Comparison of ENCODE assay signal across 8 mouse cellular contexts in genomic region chrX:73914827-73915703, GRCm38 (mm10). TPM values are rescaled to one million over a fixed set of nuclear protein-coding genes. Genes with fewer than 3 reads are reported as not detected.
A peak's percentile ranks its signal among the peaks of the same experiment; 100 is the strongest.
DNase-seq lines count a peak whose midpoint lies in the region; ATAC-seq and TF ChIP-seq lines count a peak whose summit lies in the region.

No protein-coding gene starts in this region.

- no peaks in the 10 kb centered on the region for H3K4me1 ChIP-seq in embryonic facial prominence, embryonic 13.5 days
- H3K4me1 ChIP-seq in kidney, adult 2 months (ENCODE audit: control insufficient read depth, insufficient read depth, low read length) = peaks cover 5% of the 10 kb centered on the region; the same call in 1 of the 2 replicates
- H3K4me1 ChIP-seq in limb, embryonic 12.5 days (replicated peaks) = 0 out of 2 replicates have a peak, but pooled peaks cover 3% of the 10 kb centered on the region
- peaks cover 2% of the 10 kb centered on the region; the same call in 1 of the 2 replicates for H3K4me1 ChIP-seq in midbrain, embryonic 15.5 days

- 25% methylated on average over 31 of the region's 31 CpGs for WGBS in embryonic facial prominence, embryonic 13.5 days
- WGBS in kidney, adult 2 months = 9% methylated on average over 31 of the region's 31 CpGs
- WGBS in limb, embryonic 12.5 days = 31% methylated on average over 31 of the region's 31 CpGs
- WGBS in midbrain, embryonic 15.5 days = 28% methylated on average over 31 of the region's 31 CpGs

- H3K27me3 ChIP-seq in embryonic facial prominence, embryonic 13.5 days = peaks cover 13% of the 10 kb centered on the region
- no peaks in the 10 kb centered on the region for H3K27me3 ChIP-seq in kidney, adult 2 months (replicated peaks; ENCODE audit: control insufficient read depth, insufficient read depth, low read length)
- H3K27me3 ChIP-seq in limb, embryonic 12.5 days = peaks cover 16% of the 10 kb centered on the region
- no peaks in the 10 kb centered on the region for H3K27me3 ChIP-seq in midbrain, embryonic 15.5 days (replicated peaks)

- H3K9me3 ChIP-seq in embryonic facial prominence, embryonic 13.5 days = no peaks in the 10 kb centered on the region
- no peaks in the 10 kb centered on the region for H3K9me3 ChIP-seq in limb, embryonic 12.5 days
- H3K9me3 ChIP-seq in midbrain, embryonic 15.5 days = no peaks in the 10 kb centered on the region

- peak; percentile 41 for TF ChIP-seq CTCF in kidney, adult 2 months (conservative IDR thresholded peaks at IDR 0.05; ENCODE audit: insufficient read depth, insufficient read length, low read depth, low read length)

- ATAC-seq in embryonic facial prominence, embryonic 13.5 days (ENCODE audit: insufficient number of reproducible peaks, insufficient read depth, low FRiP score, low TSS enrichment, low read depth) = peak; percentile 93
- ATAC-seq in limb, embryonic 12.5 days (ENCODE audit: insufficient number of reproducible peaks, insufficient read depth, low FRiP score, low TSS enrichment, low read depth) = peak; percentile 96
- peak; percentile 98 for ATAC-seq in midbrain, embryonic 15.5 days (replicated peaks)

- H3K4me3 ChIP-seq in embryonic facial prominence, embryonic 13.5 days = peak overlapping the region; percentile 20
- H3K4me3 ChIP-seq in kidney, adult 2 months (ENCODE audit: insufficient read depth, low read depth, low read length) = peak overlapping the region; percentile 36
- H3K4me3 ChIP-seq in limb, embryonic 12.5 days (replicated peaks) = 0 out of 2 replicates have a peak overlapping the region, but pooled peaks have one; percentile 21
- H3K4me3 ChIP-seq in midbrain, embryonic 15.5 days = peak overlapping the region; percentile 25

- no peak overlapping the region for H3K9ac ChIP-seq in embryonic facial prominence, embryonic 13.5 days
- no peak overlapping the region for H3K9ac ChIP-seq in limb, embryonic 12.5 days (replicated peaks)
- peak overlapping the region; percentile 38; the same call in 1 of the 2 replicates for H3K9ac ChIP-seq in midbrain, embryonic 15.5 days

- H3K36me3 ChIP-seq in embryonic facial prominence, embryonic 13.5 days = peaks cover 18% of the 10 kb centered on the region
- no peaks in the 10 kb centered on the region for H3K36me3 ChIP-seq in kidney, adult 2 months (ENCODE audit: control insufficient read depth, insufficient read depth, low read length)
- peaks cover 30% of the 10 kb centered on the region for H3K36me3 ChIP-seq in limb, embryonic 12.5 days
- H3K36me3 ChIP-seq in midbrain, embryonic 15.5 days (replicated peaks) = no peaks in the 10 kb centered on the region

- H3K4me2 ChIP-seq in embryonic facial prominence, embryonic 13.5 days = peak overlapping the region; percentile 50
- H3K4me2 ChIP-seq in limb, embryonic 12.5 days = peak overlapping the region; percentile 42
- peak overlapping the region; percentile 45 for H3K4me2 ChIP-seq in midbrain, embryonic 15.5 days

- peak overlapping the region; percentile 78 for H3K27ac ChIP-seq in embryonic facial prominence, embryonic 13.5 days
- peak overlapping the region; percentile 82 for H3K27ac ChIP-seq in kidney, adult 2 months (ENCODE audit: insufficient read depth, low read depth, low read length)
- H3K27ac ChIP-seq in limb, embryonic 12.5 days = peak overlapping the region; percentile 73
- H3K27ac ChIP-seq in midbrain, embryonic 15.5 days = peak overlapping the region; percentile 79

- no peak for TF ChIP-seq POLR2A in kidney, adult 2 months (IDR thresholded peaks at IDR 0.05; ENCODE audit: low read depth, low read length)

- peak; percentile 99 for DNase-seq in 3T3-L1 (ENCODE audit: low read depth, low spot score)
- DNase-seq in adrenal gland, postnatal 36 days = peak; percentile 90
- peak; percentile 87 to 97 for DNase-seq in heart, adult 18-20 months
- peak; percentile 98 for DNase-seq in kidney, adult 2 months
- DNase-seq in spleen, postnatal 14 days (ENCODE audit: low spot score in 2 of 2) = peak; percentile 69 to 74

RNA-seq across cellular contexts. Expression of gene Arhgap4, which starts 6.6 kb away (rescaled TPM):
- 1 to 10 TPM; 2.9 to 3.0 TPM for total RNA-seq in adrenal gland, postnatal 36 days (2021)
- 3.3 and 3.4 TPM in 2 replicates for polyA plus RNA-seq in embryonic facial prominence, embryonic 13.5 days (2015; fragmentation: Nextera tagmentation; extraction: Ambion mirVana)
- total RNA-seq in heart, adult 18-20 months (2021) = 1 to 10 TPM in 1 of 2 experiments, under 1 TPM in 1; 0.72 to 3.8 TPM
- polyA plus RNA-seq in kidney, adult 2 months (2012; rRNA removed) = 8.9 and 15.5 TPM in 2 replicates
- polyA plus RNA-seq in limb, embryonic 12.5 days (2016; fragmentation: Nextera tagmentation; extraction: Ambion mirVana) = 2.7 and 3.7 TPM in 2 replicates
- polyA plus RNA-seq in midbrain, embryonic 15.5 days (2015; fragmentation: Nextera tagmentation; extraction: Ambion mirVana) = 4.0 and 4.6 TPM in 2 replicates

RNA-seq across cellular contexts. Expression of gene Naa10, which starts 6.7 kb away (rescaled TPM):
- 10 to 100 TPM; 76.0 to 85.1 TPM for total RNA-seq in adrenal gland, postnatal 36 days (2021)
- 132 and 151 TPM in 2 replicates for polyA plus RNA-seq in embryonic facial prominence, embryonic 13.5 days (2015; fragmentation: Nextera tagmentation; extraction: Ambion mirVana)
- 10 to 100 TPM; 56.6 to 58.6 TPM for total RNA-seq in heart, adult 18-20 months (2021)
- 61.3 and 69.7 TPM in 2 replicates for polyA plus RNA-seq in kidney, adult 2 months (2012; rRNA removed)
- 158 and 159 TPM in 2 replicates for polyA plus RNA-seq in limb, embryonic 12.5 days (2016; fragmentation: Nextera tagmentation; extraction: Ambion mirVana)
- polyA plus RNA-seq in midbrain, embryonic 15.5 days (2015; fragmentation: Nextera tagmentation; extraction: Ambion mirVana) = 84.8 and 86.9 TPM in 2 replicates

RNA-seq across cellular contexts. Expression of gene Renbp, which starts 15.6 kb away (rescaled TPM):
- 10 to 100 TPM; 16.1 to 23.8 TPM for total RNA-seq in adrenal gland, postnatal 36 days (2021)
- 25.7 and 27.6 TPM in 2 replicates for polyA plus RNA-seq in embryonic facial prominence, embryonic 13.5 days (2015; fragmentation: Nextera tagmentation; extraction: Ambion mirVana)
- total RNA-seq in heart, adult 18-20 months (2021) = 1 to 10 TPM; 5.5 to 7.3 TPM
- 125 and 144 TPM in 2 replicates for polyA plus RNA-seq in kidney, adult 2 months (2012; rRNA removed)
- 14.1 and 20.7 TPM in 2 replicates for polyA plus RNA-seq in limb, embryonic 12.5 days (2016; fragmentation: Nextera tagmentation; extraction: Ambion mirVana)
- 10.9 and 11.1 TPM in 2 replicates for polyA plus RNA-seq in midbrain, embryonic 15.5 days (2015; fragmentation: Nextera tagmentation; extraction: Ambion mirVana)

RNA-seq across cellular contexts. Expression of gene L1cam, which starts 19.2 kb away (rescaled TPM):
- 10 to 100 TPM in 1 of 2 experiments, 1 to 10 TPM in 1; 9.8 to 10.0 TPM for total RNA-seq in adrenal gland, postnatal 36 days (2021)
- polyA plus RNA-seq in embryonic facial prominence, embryonic 13.5 days (2015; fragmentation: Nextera tagmentation; extraction: Ambion mirVana) = 3.2 and 4.3 TPM in 2 replicates
- 1 to 10 TPM; 3.7 to 4.1 TPM for total RNA-seq in heart, adult 18-20 months (2021)
- polyA plus RNA-seq in kidney, adult 2 months (2012; rRNA removed) = 26.5 TPM in 2 replicates
- polyA plus RNA-seq in limb, embryonic 12.5 days (2016; fragmentation: Nextera tagmentation; extraction: Ambion mirVana) = 0.93 and 1.7 TPM in 2 replicates
- 98.6 and 120 TPM in 2 replicates for polyA plus RNA-seq in midbrain, embryonic 15.5 days (2015; fragmentation: Nextera tagmentation; extraction: Ambion mirVana)

RNA-seq across cellular contexts. Expression of gene Avpr2, which starts 23.2 kb away (rescaled TPM):
- not detected for total RNA-seq in adrenal gland, postnatal 36 days (2021)
- polyA plus RNA-seq in embryonic facial prominence, embryonic 13.5 days (2015; fragmentation: Nextera tagmentation; extraction: Ambion mirVana) = 0.07 and 0.17 TPM in 2 replicates
- total RNA-seq in heart, adult 18-20 months (2021) = not detected
- polyA plus RNA-seq in kidney, adult 2 months (2012; rRNA removed) = 35.3 and 41.0 TPM in 2 replicates
- 0.14 and 0.25 TPM in 2 replicates for polyA plus RNA-seq in limb, embryonic 12.5 days (2016; fragmentation: Nextera tagmentation; extraction: Ambion mirVana)
- 0.17 and 0.30 TPM in 2 replicates for polyA plus RNA-seq in midbrain, embryonic 15.5 days (2015; fragmentation: Nextera tagmentation; extraction: Ambion mirVana)

Comparison
In these comparisons a context has a peak if more than half of its experiments do, and no peak if none do; other contexts are left out.
1. Peak in every context shown above with its lines: DNase-seq, ATAC-seq, H3K4me3 ChIP-seq and H3K27ac ChIP-seq.